Mouse (Mus musculus) hindbrain, embryonic 12.5 days (tissue): Measurements from ENCODE around the gene Olfr1264. TPM values are rescaled to one million over a fixed set of nuclear protein-coding genes. Genes with fewer than 3 reads are reported as not detected.

Source experiments
- ATAC-seq: fragments of 200-750 bp; cut with Nextera tagmentation; 2 replicates; pipeline ENCODE4 v1.8.0; 2017; ENCODE audit warnings: moderate TSS enrichment; ENCODE audit not compliant: low FRiP score
- H3K27ac ChIP-seq: fragments of 300-500 bp; sonication (generic); 2 replicates; pipeline ENCODE4 v1.5.1; 2016; ENCODE audit warnings: mild to moderate bottlenecking
- H3K27me3 ChIP-seq: fragments of 300-500 bp; sonication (generic); 2 replicates; pipeline ENCODE4 v1.6.1; 2016; ENCODE audit warnings: mild to moderate bottlenecking
- H3K36me3 ChIP-seq: fragments of 300-500 bp; sonication (generic); 2 replicates; pipeline ENCODE4 v1.6.1; 2016; ENCODE audit warnings: mild to moderate bottlenecking
- H3K4me1 ChIP-seq: fragments of 300-500 bp; sonication (generic); 2 replicates; pipeline ENCODE4 v1.6.1; 2016
- H3K4me2 ChIP-seq: fragments of 300-500 bp; sonication (generic); replicated peaks from 2 replicates; pipeline ENCODE4 v1.6.1; 2016; ENCODE audit warnings: mild to moderate bottlenecking
- H3K4me3 ChIP-seq: fragments of 300-500 bp; sonication (generic); 2 replicates; pipeline ENCODE4 v1.5.1; 2016; ENCODE audit warnings: mild to moderate bottlenecking
- H3K9ac ChIP-seq: fragments of 300-500 bp; sonication (generic); 2 replicates; pipeline ENCODE4 v1.6.1; 2016; ENCODE audit warnings: mild to moderate bottlenecking, moderate library complexity
- H3K9me3 ChIP-seq: fragments of 300-500 bp; sonication (generic); replicated peaks from 2 replicates; pipeline ENCODE4 v1.6.1; 2016; ENCODE audit warnings: mild to moderate bottlenecking
- WGBS: fragments of 180-500 bp; shearing (Covaris S2); methylation state at CpG from one replicate; pipeline ENCODE4 v1.1.7; 2016; 5-methylcytosine and 5-hydroxymethylcytosine counted together
- polyA plus RNA-seq: library from polyadenylated mRNA; unstranded; fragments of >200 nt; fragmentation: Nextera tagmentation; extraction: Ambion mirVana; gene quantifications from 2 replicates; pipeline ENCODE4 v1.2.1, GENCODE M21; 2016

Gene Olfr1264
- polyA plus RNA-seq = not detected in 2 replicates

- Histone ChIP-seq H3K4me2 (no peak within 1 kb of the TSS), H3K4me1 (no peaks in the 10 kb centered on the region), H3K27ac (no peak within 1 kb of the TSS), H3K9ac (no peak within 1 kb of the TSS), H3K4me3 (no peak within 1 kb of the TSS), H3K9me3 (no peaks in the 10 kb centered on the region), H3K27me3 (no peaks in the 10 kb centered on the region), H3K36me3 (no peaks in the 10 kb centered on the region)
- no peak for ATAC-seq
- WGBS = 68% methylated on average over 2 of the region's 2 CpGs
Observed at GRCm38 (mm10) chr2:90025477-90025876, at the start of gene Olfr1264. Gene Olfr1264, minus strand, starts transcription at chr2:90025577.

GRCm38 (mm10) chr2:90070065-90070464, 44.7 kb upstream of the Olfr1264 start:
- no peak overlapping the region for H3K9ac ChIP-seq
- H3K36me3 ChIP-seq = no peaks in the 10 kb centered on the region
- no peak overlapping the region for H3K4me2 ChIP-seq
- H3K27ac ChIP-seq = no peak overlapping the region
- no peaks in the 10 kb centered on the region for H3K9me3 ChIP-seq
- no peaks in the 10 kb centered on the region for H3K4me1 ChIP-seq
- WGBS = 80% methylated on average over 2 of the region's 2 CpGs
- no peak for ATAC-seq
- H3K27me3 ChIP-seq = no peaks in the 10 kb centered on the region
- no peak overlapping the region for H3K4me3 ChIP-seq

GRCm38 (mm10) chr2:90063494-90063893, 38.1 kb upstream of the Olfr1264 start, which contains the start of gene Olfr140:
Gene Olfr140, minus strand, starts transcription at chr2:90063594.
- no peak within 1 kb of the TSS for H3K4me3 ChIP-seq
- no peak for ATAC-seq
- H3K27me3 ChIP-seq = no peaks in the 10 kb centered on the region
- no peaks in the 10 kb centered on the region for H3K36me3 ChIP-seq
- no peak within 1 kb of the TSS for H3K27ac ChIP-seq
- H3K9me3 ChIP-seq = no peaks in the 10 kb centered on the region
- no peak within 1 kb of the TSS for H3K4me2 ChIP-seq
- no peaks in the 10 kb centered on the region for H3K4me1 ChIP-seq
- H3K9ac ChIP-seq = no peak within 1 kb of the TSS

DNA sequence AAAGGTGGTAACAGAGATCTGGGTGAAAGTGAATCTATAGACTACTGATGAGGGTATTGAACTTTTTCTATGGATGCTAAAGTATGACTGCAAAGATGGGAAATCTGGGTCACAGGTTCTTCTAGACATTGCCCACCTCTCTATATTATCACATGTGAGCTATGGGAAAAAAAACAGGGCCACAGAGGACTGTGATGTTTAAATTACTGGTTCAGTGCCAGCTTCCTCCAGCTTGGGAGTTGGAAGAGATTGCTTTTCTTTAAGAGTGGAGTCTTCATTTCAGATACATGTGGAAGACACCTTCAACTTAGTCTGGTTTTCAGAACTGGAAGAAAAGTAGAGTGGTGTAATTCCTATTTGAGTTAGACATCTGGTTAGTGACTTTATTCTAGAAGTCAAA, 9.7 kb upstream of the Olfr1264 start, which contains the start of gene Olfr1265:
TSS of gene Olfr1265 (plus strand) at position 301 of the 400 bp plus-strand sequence.
- Histone ChIP-seq H3K9ac (no peak within 1 kb of the TSS), H3K36me3 (no peaks in the 10 kb centered on the region), H3K27ac (no peak within 1 kb of the TSS), H3K9me3 (no peaks in the 10 kb centered on the region), H3K4me1 (no peaks in the 10 kb centered on the region), H3K27me3 (no peaks in the 10 kb centered on the region), H3K4me3 (no peak within 1 kb of the TSS), H3K4me2 (no peak within 1 kb of the TSS)
- ATAC-seq = no peak

DNA sequence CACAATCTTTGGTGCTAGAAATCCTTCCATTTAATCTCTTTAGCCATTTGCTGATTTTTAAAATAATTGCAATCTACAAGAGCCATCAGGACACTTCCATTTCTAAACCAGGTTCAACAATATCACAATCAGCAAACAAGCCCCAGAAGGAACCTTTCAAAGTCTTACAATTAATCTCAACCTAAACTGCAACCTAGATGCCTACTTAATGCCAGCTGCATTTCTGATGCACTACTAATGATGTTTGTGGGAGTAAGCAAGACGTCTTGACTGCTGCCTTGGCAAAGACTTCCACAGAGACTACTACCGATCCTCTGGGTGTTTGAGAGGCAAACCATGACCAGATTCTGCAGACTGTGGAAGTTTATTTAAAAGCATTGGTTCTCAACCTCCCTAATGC, 13.5 kb downstream of the Olfr1264 start, which contains the start of gene Olfr1263:
TSS of gene Olfr1263 (plus strand) at position 301 of the 400 bp plus-strand sequence.
- ATAC-seq = no peak
- Histone ChIP-seq H3K9me3 (no peaks in the 10 kb centered on the region), H3K4me2 (no peak within 1 kb of the TSS), H3K36me3 (no peaks in the 10 kb centered on the region), H3K27me3 (no peaks in the 10 kb centered on the region), H3K9ac (no peak within 1 kb of the TSS), H3K4me3 (no peak within 1 kb of the TSS), H3K27ac (no peak within 1 kb of the TSS), H3K4me1 (no peaks in the 10 kb centered on the region)
- WGBS = 82% methylated on average over 2 of the region's 2 CpGs

- Histone ChIP-seq H3K4me3 (no peak within 1 kb of the TSS), H3K4me1 (no peaks in the 10 kb centered on the region), H3K9me3 (no peaks in the 10 kb centered on the region), H3K36me3 (no peaks in the 10 kb centered on the region), H3K27me3 (no peaks in the 10 kb centered on the region), H3K9ac (no peak within 1 kb of the TSS), H3K4me2 (no peak within 1 kb of the TSS), H3K27ac (no peak within 1 kb of the TSS)
- ATAC-seq = no peak
Observed at GRCm38 (mm10) chr2:89999845-90000244, 25.5 kb downstream of the Olfr1264 start, which contains the start of gene Olfr1262. Gene Olfr1262, plus strand, starts transcription at chr2:90000145.

- Histone ChIP-seq H3K4me3 (no peak within 1 kb of the TSS), H3K9ac (no peak within 1 kb of the TSS), H3K27ac (no peak within 1 kb of the TSS), H3K4me1 (no peaks in the 10 kb centered on the region), H3K4me2 (no peak within 1 kb of the TSS), H3K27me3 (no peaks in the 10 kb centered on the region), H3K9me3 (no peaks in the 10 kb centered on the region), H3K36me3 (no peaks in the 10 kb centered on the region)
- ATAC-seq = no peak
Observed at GRCm38 (mm10) chr2:89990921-89991320, 34.5 kb downstream of the Olfr1264 start, which contains the start of gene Olfr1261. Gene Olfr1261, plus strand, starts transcription at chr2:89991221.

GRCm38 (mm10) chr2:89977709-89978108, 47.7 kb downstream of the Olfr1264 start:
- no peak overlapping the region for H3K9ac ChIP-seq
- H3K9me3 ChIP-seq = no peaks in the 10 kb centered on the region
- H3K4me2 ChIP-seq = no peak overlapping the region
- 83% methylated on average over 2 of the region's 2 CpGs for WGBS
- H3K36me3 ChIP-seq = no peaks in the 10 kb centered on the region
- no peak overlapping the region for H3K27ac ChIP-seq
- H3K27me3 ChIP-seq = no peaks in the 10 kb centered on the region
- H3K4me1 ChIP-seq = no peaks in the 10 kb centered on the region
- no peak for ATAC-seq
- H3K4me3 ChIP-seq = no peak overlapping the region

DNA sequence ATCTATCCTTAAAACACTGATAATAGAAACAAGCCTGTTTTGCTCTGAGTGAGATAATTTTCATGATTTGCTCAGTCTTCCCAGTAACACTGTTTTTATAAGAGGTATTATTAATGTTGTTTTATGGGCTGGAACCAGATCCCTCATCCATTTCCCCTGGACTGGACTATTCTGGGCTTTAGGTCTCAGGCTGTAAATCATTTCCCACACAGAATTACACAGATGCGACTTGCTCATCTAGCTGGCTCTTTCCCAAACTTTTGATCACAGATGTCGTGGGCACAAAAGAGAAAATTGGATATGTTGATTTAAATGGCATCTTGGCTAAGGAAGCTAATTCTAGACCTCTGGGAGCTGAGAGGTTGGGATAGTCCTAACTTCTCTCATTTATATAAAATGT, 51.2 kb downstream of the Olfr1264 start, which contains the start of gene Olfr1260:
TSS of gene Olfr1260 (plus strand) at position 157 of the 400 bp plus-strand sequence.
- WGBS = 76% methylated on average over 2 of the region's 2 CpGs
- Histone ChIP-seq H3K4me2 (no peak within 1 kb of the TSS), H3K9me3 (no peaks in the 10 kb centered on the region), H3K4me3 (no peak within 1 kb of the TSS), H3K9ac (no peak within 1 kb of the TSS), H3K4me1 (no peaks in the 10 kb centered on the region), H3K27me3 (no peaks in the 10 kb centered on the region), H3K27ac (no peak within 1 kb of the TSS), H3K36me3 (no peaks in the 10 kb centered on the region)
- ATAC-seq = no peak

Other genes starting within 250 kb of the Olfr1264 start
- gene Olfr1254, start 232.0 kb downstream of the Olfr1264 start, polyA plus RNA-seq = not detected in 2 replicates
- gene Olfr1255, start 213.5 kb downstream of the Olfr1264 start, polyA plus RNA-seq = not detected in 2 replicates
- not detected in 2 replicates for gene Olfr1256, start 184.0 kb downstream of the Olfr1264 start, polyA plus RNA-seq
- gene Olfr48, start 177.4 kb downstream of the Olfr1264 start, polyA plus RNA-seq = not detected in 2 replicates
- gene Olfr1257, start 147.1 kb downstream of the Olfr1264 start, polyA plus RNA-seq = not detected in 2 replicates
- not detected in 2 replicates for gene Olfr1258, start 98.3 kb downstream of the Olfr1264 start, polyA plus RNA-seq
- not detected in 2 replicates for gene Olfr1259, start 76.9 kb downstream of the Olfr1264 start, polyA plus RNA-seq
- not detected in 2 replicates for gene Olfr1260, start 51.2 kb downstream of the Olfr1264 start, polyA plus RNA-seq
- gene Olfr1261, start 34.4 kb downstream of the Olfr1264 start, polyA plus RNA-seq = not detected in 2 replicates
- gene Olfr1262, start 25.4 kb downstream of the Olfr1264 start, polyA plus RNA-seq = not detected in 2 replicates
- gene Olfr1263, start 13.4 kb downstream of the Olfr1264 start, polyA plus RNA-seq = not detected in 2 replicates
- not detected in 2 replicates for gene Olfr1265, start 9.8 kb upstream of the Olfr1264 start, polyA plus RNA-seq
- gene Olfr140, start 38.0 kb upstream of the Olfr1264 start, polyA plus RNA-seq = not detected in 2 replicates
- not detected in 2 replicates for gene Olfr1269, start 95.8 kb upstream of the Olfr1264 start, polyA plus RNA-seq
- not detected in 2 replicates for gene Olfr32, start 116.7 kb upstream of the Olfr1264 start, polyA plus RNA-seq
- gene Olfr1270, start 127.5 kb upstream of the Olfr1264 start, polyA plus RNA-seq = not detected in 2 replicates
- gene Olfr1506, start 198.9 kb upstream of the Olfr1264 start, polyA plus RNA-seq = not detected in 2 replicates
- gene Olfr142, start 232.0 kb upstream of the Olfr1264 start, polyA plus RNA-seq = not detected in 2 replicates
- gene Olfr1271, start 245.5 kb upstream of the Olfr1264 start, polyA plus RNA-seq = not detected in 2 replicates